Mouse (Mus musculus): ENCODE measurements around the gene Trhr2. TPM values are rescaled to one million over a fixed set of nuclear protein-coding genes. Genes with fewer than 3 reads are reported as not detected.

The Trhr2 gene
- polyA plus RNA-seq, 1 experiment: 1.8 TPM

GRCm38 (mm10) chr8:122362967-122363366, 2.4 kb upstream of the Trhr2 start:
- no peak for DNase-seq

DNA sequence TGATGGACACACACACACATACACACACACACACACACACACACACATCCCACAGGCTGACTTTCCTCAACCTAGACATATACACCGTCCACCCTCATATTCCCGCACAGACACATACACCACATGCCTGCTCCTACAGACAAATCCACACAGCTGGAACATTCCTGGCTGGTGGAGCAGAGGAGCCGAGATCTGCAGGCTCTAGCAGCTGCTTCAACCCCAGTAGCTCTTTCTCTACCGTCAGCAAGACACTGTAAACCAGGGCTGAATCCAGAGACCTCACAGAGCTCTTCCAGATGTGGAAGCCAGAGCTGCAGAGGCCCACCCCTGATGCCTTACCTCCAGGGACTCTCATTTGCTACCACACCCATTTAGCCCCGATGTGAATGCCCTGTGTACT, 1.7 kb upstream of the Trhr2 start:
- H3K27me3 ChIP-seq (ENCODE audit: control insufficient read depth, insufficient read depth, low read length): no peaks in the 10 kb centered on the region
- H3K4me3 ChIP-seq (replicated peaks; ENCODE audit: insufficient read depth, low read depth, low read length): no peak overlapping the region
- no peak for DNase-seq
- 51% methylated on average over 5 of the region's 5 CpGs for WGBS
- no peak overlapping the region for H3K27ac ChIP-seq (ENCODE audit: insufficient read depth, low read length)
- H3K4me1 ChIP-seq (ENCODE audit: control insufficient read depth, insufficient read depth, low read length): no peaks in the 10 kb centered on the region
- TF ChIP-seq CTCF (IDR thresholded peaks at IDR 0.05; ENCODE audit: borderline replicate concordance, insufficient read depth, low read depth, low read length) (no peak), POLR2A (IDR thresholded peaks at IDR 0.05; ENCODE audit: borderline replicate concordance, insufficient read depth, low read length) (no peak)

More at GRCm38 (mm10) chr8:122362967-122363366, 2.4 kb upstream of the Trhr2 start:
- H3K27ac ChIP-seq (ENCODE audit: insufficient read depth, low read length): no peak overlapping the region
- WGBS: 45% methylated on average over 8 of the region's 8 CpGs
- no peaks in the 10 kb centered on the region for H3K4me1 ChIP-seq (ENCODE audit: control insufficient read depth, insufficient read depth, low read length)
- no peaks in the 10 kb centered on the region for H3K27me3 ChIP-seq (ENCODE audit: control insufficient read depth, insufficient read depth, low read length)
- TF ChIP-seq POLR2A (IDR thresholded peaks at IDR 0.05; ENCODE audit: borderline replicate concordance, insufficient read depth, low read length) (no peak), CTCF (IDR thresholded peaks at IDR 0.05; ENCODE audit: borderline replicate concordance, insufficient read depth, low read depth, low read length) (no peak)
- H3K4me3 ChIP-seq (replicated peaks; ENCODE audit: insufficient read depth, low read depth, low read length): no peak overlapping the region

GRCm38 (mm10) chr8:122359111-122359775, 1.3 kb downstream of the Trhr2 start:
- TF ChIP-seq POLR2A (IDR thresholded peaks at IDR 0.05; ENCODE audit: borderline replicate concordance, insufficient read depth, low read length) (no peak), CTCF (IDR thresholded peaks at IDR 0.05; ENCODE audit: borderline replicate concordance, insufficient read depth, low read depth, low read length) (no peak)
- H3K27ac ChIP-seq (ENCODE audit: insufficient read depth, low read length): no peak overlapping the region
- 83% methylated on average over 15 of the region's 15 CpGs for WGBS
- H3K4me3 ChIP-seq (replicated peaks; ENCODE audit: insufficient read depth, low read depth, low read length): no peak overlapping the region
- DNase-seq: no peak
- no peaks in the 10 kb centered on the region for H3K27me3 ChIP-seq (ENCODE audit: control insufficient read depth, insufficient read depth, low read length)
- H3K4me1 ChIP-seq (ENCODE audit: control insufficient read depth, insufficient read depth, low read length): no peaks in the 10 kb centered on the region

GRCm38 (mm10) chr8:122357641-122358040, 2.9 kb downstream of the Trhr2 start:
- no peak for DNase-seq
- Histone ChIP-seq H3K4me1 (ENCODE audit: control insufficient read depth, insufficient read depth, low read length) (no peaks in the 10 kb centered on the region), H3K27ac (ENCODE audit: insufficient read depth, low read length) (no peak overlapping the region), H3K27me3 (ENCODE audit: control insufficient read depth, insufficient read depth, low read length) (no peaks in the 10 kb centered on the region), H3K4me3 (replicated peaks; ENCODE audit: insufficient read depth, low read depth, low read length) (no peak overlapping the region)
- WGBS: 69% methylated on average over 5 of the region's 5 CpGs
- TF ChIP-seq CTCF (IDR thresholded peaks at IDR 0.05; ENCODE audit: borderline replicate concordance, insufficient read depth, low read depth, low read length) (no peak), POLR2A (IDR thresholded peaks at IDR 0.05; ENCODE audit: borderline replicate concordance, insufficient read depth, low read length) (no peak)

DNA sequence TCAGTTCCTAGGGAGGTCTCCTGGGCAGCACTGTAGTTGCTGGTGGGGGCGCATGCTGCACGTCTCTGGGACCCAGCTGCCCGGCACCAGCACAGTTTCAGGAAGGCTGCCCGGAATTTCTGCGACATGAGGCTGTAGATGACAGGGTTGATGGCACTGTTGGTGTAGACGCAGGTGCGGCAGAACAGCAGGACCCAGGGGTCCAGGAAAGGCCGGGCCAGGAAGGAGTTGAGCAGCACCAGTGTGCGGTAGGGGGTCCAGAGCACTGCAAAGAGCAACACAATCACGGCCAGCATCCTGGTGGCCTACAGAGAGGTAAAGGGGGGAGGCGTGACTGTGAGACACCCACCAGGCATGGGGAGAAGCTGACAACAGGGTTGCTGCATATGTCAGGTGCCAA, 3.3 kb downstream of the Trhr2 start:
- WGBS: 43% methylated on average over 11 of the region's 11 CpGs

GRCm38 (mm10) chr8:122355642-122356606, 4.6 kb downstream of the Trhr2 start:
- Histone ChIP-seq H3K27ac (ENCODE audit: insufficient read depth, low read length) (no peak overlapping the region), H3K4me3 (replicated peaks; ENCODE audit: insufficient read depth, low read depth, low read length) (no peak overlapping the region), H3K27me3 (ENCODE audit: control insufficient read depth, insufficient read depth, low read length) (no peaks in the 10 kb centered on the region), H3K4me1 (ENCODE audit: control insufficient read depth, insufficient read depth, low read length) (no peaks in the 10 kb centered on the region)
- no peak for TF ChIP-seq CTCF (IDR thresholded peaks at IDR 0.05; ENCODE audit: borderline replicate concordance, insufficient read depth, low read depth, low read length)
- TF ChIP-seq POLR2A (IDR thresholded peaks at IDR 0.05; ENCODE audit: borderline replicate concordance, insufficient read depth, low read length): no peak
- WGBS: 76% methylated on average over 9 of the region's 9 CpGs
- no peak for DNase-seq

More for the DNA sequence above, 3.3 kb downstream of the Trhr2 start:
- DNase-seq: no peak
- Histone ChIP-seq H3K27me3 (ENCODE audit: control insufficient read depth, insufficient read depth, low read length) (no peaks in the 10 kb centered on the region), H3K4me1 (ENCODE audit: control insufficient read depth, insufficient read depth, low read length) (no peaks in the 10 kb centered on the region), H3K4me3 (replicated peaks; ENCODE audit: insufficient read depth, low read depth, low read length) (no peak overlapping the region), H3K27ac (ENCODE audit: insufficient read depth, low read length) (no peak overlapping the region)
- TF ChIP-seq POLR2A (IDR thresholded peaks at IDR 0.05; ENCODE audit: borderline replicate concordance, insufficient read depth, low read length) (no peak), CTCF (IDR thresholded peaks at IDR 0.05; ENCODE audit: borderline replicate concordance, insufficient read depth, low read depth, low read length) (no peak)

DNA sequence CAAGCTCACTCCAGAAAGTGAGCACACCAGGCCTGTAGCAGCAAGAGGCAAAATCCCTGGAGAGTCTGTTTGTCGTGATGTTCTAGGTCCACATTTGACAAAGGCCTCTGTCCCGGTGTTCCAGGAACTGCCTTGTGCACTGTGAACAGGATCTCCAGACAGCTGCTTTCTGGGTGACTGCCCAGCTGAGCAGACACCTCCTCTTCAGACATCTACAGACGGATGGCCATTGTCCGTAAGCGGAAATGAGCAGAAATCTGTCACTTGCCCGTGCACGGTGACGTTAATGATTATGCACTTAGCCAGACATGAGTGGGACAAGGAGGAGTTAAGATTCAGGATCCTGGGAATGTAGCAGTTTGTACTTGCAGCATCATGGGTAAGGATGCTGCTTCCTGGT, 6.4 kb downstream of the Trhr2 start:
- Histone ChIP-seq H3K4me3 (replicated peaks; ENCODE audit: insufficient read depth, low read depth, low read length) (no peak overlapping the region), H3K27ac (ENCODE audit: insufficient read depth, low read length) (no peak overlapping the region), H3K27me3 (ENCODE audit: control insufficient read depth, insufficient read depth, low read length) (no peaks in the 10 kb centered on the region), H3K4me1 (ENCODE audit: control insufficient read depth, insufficient read depth, low read length) (no peaks in the 10 kb centered on the region)
- TF ChIP-seq CTCF (IDR thresholded peaks at IDR 0.05; ENCODE audit: borderline replicate concordance, insufficient read depth, low read depth, low read length): no peak
- TF ChIP-seq POLR2A (IDR thresholded peaks at IDR 0.05; ENCODE audit: borderline replicate concordance, insufficient read depth, low read length): no peak
- no peak for DNase-seq
- 63% methylated on average over 8 of the region's 8 CpGs for WGBS

All from cerebellum, adult 2 months (tissue).